Mouse (Mus musculus) C2C12 (cell line): ENCODE results near the gene Actr3b.

Experiments
- CTCF ChIP-seq: IDR thresholded peaks from one replicate; pipeline ENCODE4 v1.5.1; 2011; ENCODE audit not compliant: control insufficient read depth, insufficient read depth, insufficient read length
- FOSL1 ChIP-seq: IDR thresholded peaks from one replicate; pipeline ENCODE4 v1.8.0; 2011; ENCODE audit warnings: mild to moderate bottlenecking, low read length; ENCODE audit not compliant: poor library complexity, insufficient read depth, severe bottlenecking
- MAX ChIP-seq: IDR thresholded peaks from one replicate; pipeline ENCODE4 v1.6.1; 2011; ENCODE audit warnings: mild to moderate bottlenecking, control low read depth
- MYOD1 ChIP-seq: IDR thresholded peaks from one replicate; pipeline ENCODE4 v1.6.1; 2011; ENCODE audit warnings: low read depth; ENCODE audit not compliant: control insufficient read depth, insufficient read length
- MYOG ChIP-seq: IDR thresholded peaks from one replicate; pipeline ENCODE4 v1.6.1; 2011; ENCODE audit not compliant: control insufficient read depth, insufficient read length; ENCODE audit errors: extremely low read depth
- USF1 ChIP-seq: IDR thresholded peaks from one replicate; pipeline ENCODE4 v1.6.1; 2011; ENCODE audit warnings: low read depth, mild to moderate bottlenecking, control low read depth, moderate library complexity

DNA sequence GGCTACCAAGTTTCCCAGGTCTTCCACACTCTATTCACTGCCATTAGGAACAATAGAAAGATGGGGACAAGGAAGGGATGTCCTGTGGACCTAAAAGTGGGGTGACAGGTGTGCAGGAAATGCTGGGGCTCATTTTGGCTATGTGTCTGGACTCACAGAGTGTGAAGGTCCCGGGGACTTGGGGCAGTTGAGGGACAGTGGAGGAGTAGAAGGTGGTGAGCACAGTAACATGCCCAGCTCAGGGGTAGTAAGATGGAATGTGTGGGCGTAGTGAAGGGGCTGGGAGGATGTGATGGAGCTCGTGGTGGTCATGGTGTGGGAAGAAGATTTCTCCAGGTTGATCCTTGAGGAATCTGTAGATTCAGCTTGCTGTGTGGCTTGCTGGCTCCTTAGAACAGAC, 118.2 kb downstream of the Actr3b start:
- TF ChIP-seq MYOD1 (no peak), CTCF (no peak), MAX (no peak), MYOG (no peak), FOSL1 (no peak), USF1 (no peak)
